Mouse (Mus musculus) cortical plate, adult 2 months (tissue): ENCODE data around the gene Tomm22.

Experiments
- CTCF ChIP-seq: fragments of 200-500 bp; IDR thresholded peaks from 2 replicates; pipeline ENCODE4 v1.5.1; 2011; ENCODE audit warnings: mild to moderate bottlenecking, control low read depth, low read length; ENCODE audit not compliant: insufficient read depth; ENCODE audit errors: extremely low read depth
- POLR2A ChIP-seq: fragments of 200-500 bp; IDR thresholded peaks from 2 replicates; pipeline ENCODE4 v1.6.1; 2011; ENCODE audit warnings: mild to moderate bottlenecking, low read length, control low read depth; ENCODE audit not compliant: insufficient read depth; ENCODE audit errors: extremely low read depth

DNA sequence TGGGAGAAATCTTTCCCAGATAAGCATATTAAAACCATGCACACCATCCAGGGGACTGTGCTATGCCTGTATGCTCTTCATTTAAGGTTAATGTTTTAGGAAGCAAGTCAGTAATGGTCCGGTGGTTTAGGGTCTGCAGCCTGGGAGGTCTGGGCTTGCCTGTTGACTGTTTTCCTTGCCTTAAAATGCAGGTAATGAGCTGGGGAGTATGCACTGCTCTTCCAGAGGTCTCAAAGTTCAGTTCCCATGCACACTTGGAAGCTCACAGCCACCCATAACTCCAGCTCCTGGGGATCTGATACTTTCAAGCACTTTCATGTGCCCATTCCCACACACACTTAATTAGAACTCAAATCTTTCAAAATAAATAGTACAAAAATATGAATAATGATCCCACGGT is 25.8 kb downstream of the Tomm22 start:
- TF ChIP-seq POLR2A, result no peak
- no peak for TF ChIP-seq CTCF
